Mouse (Mus musculus) lung, embryonic 15.5 days (tissue): ENCODE measurements around the gene Lnx2. TPM values are rescaled to one million over a fixed set of nuclear protein-coding genes. Genes with fewer than 3 reads are reported as not detected.
A peak's percentile ranks its signal among the peaks of the same experiment; 100 is the strongest.

ENCODE experiments used
- ATAC-seq: fragments of 200-750 bp; cut with Nextera tagmentation; 2 replicates; pipeline ENCODE4 v1.8.0; 2017; ENCODE audit warnings: moderate number of reproducible peaks, borderline replicate concordance; ENCODE audit not compliant: low FRiP score, low TSS enrichment; ENCODE audit errors: extremely low read depth
- H3K27ac ChIP-seq: fragments of 300-500 bp; sonication (generic); 2 replicates; pipeline ENCODE4 v1.5.1; 2015; ENCODE audit warnings: moderate library complexity, mild to moderate bottlenecking, inconsistent platforms
- H3K27me3 ChIP-seq: fragments of 300-500 bp; sonication (generic); 2 replicates; pipeline ENCODE4 v1.6.1; 2015; ENCODE audit warnings: inconsistent platforms
- H3K36me3 ChIP-seq: fragments of 300-500 bp; sonication (generic); 2 replicates; pipeline ENCODE4 v1.6.1; 2015; ENCODE audit warnings: inconsistent platforms
- H3K4me1 ChIP-seq: fragments of 300-500 bp; sonication (generic); 2 replicates; pipeline ENCODE4 v1.6.1; 2015; ENCODE audit warnings: inconsistent platforms
- H3K4me2 ChIP-seq: fragments of 300-500 bp; sonication (generic); 2 replicates; pipeline ENCODE4 v1.6.1; 2015; ENCODE audit warnings: inconsistent platforms, mild to moderate bottlenecking, moderate library complexity
- H3K4me3 ChIP-seq: fragments of 300-500 bp; sonication (generic); 2 replicates; pipeline ENCODE4 v1.5.1; 2015; ENCODE audit warnings: mild to moderate bottlenecking, inconsistent platforms
- H3K9ac ChIP-seq: fragments of 300-500 bp; sonication (generic); 2 replicates; pipeline ENCODE4 v1.6.1; 2015; ENCODE audit warnings: inconsistent platforms
- H3K9me3 ChIP-seq: fragments of 300-500 bp; sonication (generic); 2 replicates; pipeline ENCODE4 v1.6.1; 2016; ENCODE audit warnings: inconsistent platforms
- WGBS: fragments of 180-500 bp; shearing (Covaris S2); methylation state at CpG from one replicate; pipeline ENCODE4 v1.1.7; 2015; 5-methylcytosine and 5-hydroxymethylcytosine counted together
- polyA plus RNA-seq: library from polyadenylated mRNA; unstranded; fragments of >200 nt; fragmentation: Nextera tagmentation; extraction: Ambion mirVana; gene quantifications from 2 replicates; pipeline ENCODE4 v1.2.1, GENCODE M21; 2015

Lnx2 gene
- 15.8 and 17.2 TPM in 2 replicates for polyA plus RNA-seq

- peak within 1 kb of the TSS; percentile 99 for H3K27ac ChIP-seq
- H3K27me3 ChIP-seq = no peaks in the 10 kb centered on the region
- ATAC-seq = peak; percentile 97
- H3K4me2 ChIP-seq = peak within 1 kb of the TSS; percentile 93
- WGBS = under 1% methylated on average over 65 of the region's 65 CpGs
- H3K4me1 ChIP-seq = peaks cover 50% of the 10 kb centered on the region
- H3K9me3 ChIP-seq = no peaks in the 10 kb centered on the region
- H3K36me3 ChIP-seq = 0 out of 2 replicates have a peak, but pooled peaks cover 9% of the 10 kb centered on the region
- peak within 1 kb of the TSS; percentile 94 for H3K9ac ChIP-seq
- peak within 1 kb of the TSS; percentile 96 for H3K4me3 ChIP-seq
Observed at GRCm38 (mm10) chr5:147076026-147076798, at the start of gene Lnx2. TSS of gene Lnx2 (minus strand) at chr5:147076586.

GRCm38 (mm10) chr5:147125542-147126185 is 49.3 kb upstream of the Lnx2 start:
- H3K9ac ChIP-seq = no peak overlapping the region
- no peaks in the 10 kb centered on the region for H3K27me3 ChIP-seq
- WGBS = 84% methylated on average over 13 of the region's 13 CpGs
- H3K27ac ChIP-seq = no peak overlapping the region
- no peak overlapping the region for H3K4me2 ChIP-seq
- no peaks in the 10 kb centered on the region for H3K4me1 ChIP-seq
- no peaks in the 10 kb centered on the region for H3K36me3 ChIP-seq
- ATAC-seq = no peak
- H3K4me3 ChIP-seq = no peak overlapping the region
- H3K9me3 ChIP-seq = no peaks in the 10 kb centered on the region

DNA sequence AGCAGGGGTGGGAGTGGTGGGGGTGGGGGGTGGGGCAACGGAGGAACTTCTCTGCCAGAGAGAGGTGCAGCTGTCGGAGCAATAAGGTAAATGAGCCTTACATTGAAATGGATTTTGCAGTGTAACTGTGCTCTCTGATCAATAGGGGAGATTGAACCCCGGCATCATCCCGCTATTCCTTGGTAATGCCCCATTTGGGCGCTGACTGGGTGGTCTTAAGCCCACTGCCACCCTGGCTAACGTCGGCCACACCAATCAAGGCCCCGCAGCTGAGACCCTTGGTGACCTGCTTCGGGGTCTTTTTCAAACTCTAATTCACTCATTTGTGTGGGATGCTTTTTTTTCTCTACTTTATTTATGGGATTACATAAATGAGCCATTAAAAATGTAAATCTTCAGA is 48.4 kb upstream of the Lnx2 start:
- Histone ChIP-seq H3K4me2 (no peak overlapping the region), H3K27me3 (no peaks in the 10 kb centered on the region), H3K4me1 (no peaks in the 10 kb centered on the region), H3K9me3 (no peaks in the 10 kb centered on the region), H3K4me3 (no peak overlapping the region), H3K36me3 (no peaks in the 10 kb centered on the region), H3K9ac (no peak overlapping the region), H3K27ac (no peak overlapping the region)
- WGBS = 63% methylated on average over 9 of the region's 9 CpGs
- no peak for ATAC-seq

GRCm38 (mm10) chr5:147121146-147121545 is 44.8 kb upstream of the Lnx2 start:
- no peak overlapping the region for H3K9ac ChIP-seq
- H3K36me3 ChIP-seq = no peaks in the 10 kb centered on the region
- no peaks in the 10 kb centered on the region for H3K27me3 ChIP-seq
- H3K4me1 ChIP-seq = no peaks in the 10 kb centered on the region
- H3K4me3 ChIP-seq = no peak overlapping the region
- 94% methylated on average over 4 of the region's 4 CpGs for WGBS
- no peak overlapping the region for H3K4me2 ChIP-seq
- no peaks in the 10 kb centered on the region for H3K9me3 ChIP-seq
- no peak for ATAC-seq
- no peak overlapping the region for H3K27ac ChIP-seq

DNA sequence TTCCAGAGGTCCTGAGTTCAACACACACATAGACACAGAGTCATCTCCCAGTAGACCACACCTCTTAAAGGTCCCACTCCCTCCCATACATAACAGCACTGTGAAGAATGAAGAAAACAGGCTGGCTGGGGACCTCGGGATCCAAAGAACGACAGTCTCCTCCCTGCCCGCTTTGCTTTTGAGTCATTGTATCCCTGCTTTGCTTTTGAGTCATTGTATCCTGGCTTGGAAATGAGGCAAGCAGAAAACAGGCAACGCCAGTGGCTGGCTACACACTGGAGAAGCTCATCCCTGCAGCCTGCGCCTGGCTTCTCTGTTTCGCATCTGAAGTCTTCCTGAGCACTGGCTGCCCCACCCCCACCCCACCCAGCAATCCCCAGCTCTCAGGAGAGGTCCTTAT is 40.6 kb upstream of the Lnx2 start:
- Histone ChIP-seq H3K4me3 (no peak overlapping the region), H3K27ac (no peak overlapping the region), H3K4me2 (no peak overlapping the region), H3K4me1 (no peaks in the 10 kb centered on the region), H3K36me3 (peaks cover 8% of the 10 kb centered on the region), H3K27me3 (no peaks in the 10 kb centered on the region), H3K9ac (no peak overlapping the region), H3K9me3 (no peaks in the 10 kb centered on the region)
- no peak for ATAC-seq
- 29% methylated on average over 6 of the region's 6 CpGs for WGBS

- no peak for ATAC-seq
- 94% methylated on average over 4 of the region's 4 CpGs for WGBS
- no peak overlapping the region for H3K27ac ChIP-seq
Observed at GRCm38 (mm10) chr5:147115631-147116030, 39.2 kb upstream of the Lnx2 start.

DNA sequence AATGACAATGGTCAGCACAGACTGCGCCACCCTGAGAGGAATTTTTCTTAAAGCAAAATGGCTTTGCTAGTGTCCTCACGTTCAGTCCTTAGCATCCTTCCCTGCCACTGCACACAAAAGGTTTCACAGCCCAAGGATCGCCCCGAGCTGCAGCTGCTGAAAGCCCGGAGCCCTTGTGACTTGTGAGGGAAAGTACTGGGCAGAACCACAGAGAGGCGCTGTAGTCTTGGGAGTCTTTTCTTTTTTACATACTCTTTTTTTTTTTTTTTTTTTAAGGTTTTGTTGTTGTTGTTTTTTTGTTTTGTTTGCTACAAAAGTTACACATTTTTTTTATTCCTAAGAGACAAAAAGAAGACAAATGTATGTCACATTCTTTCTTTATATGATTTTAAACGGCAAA is 38.4 kb upstream of the Lnx2 start:
- no peaks in the 10 kb centered on the region for H3K9me3 ChIP-seq
- no peaks in the 10 kb centered on the region for H3K27me3 ChIP-seq
- no peaks in the 10 kb centered on the region for H3K4me1 ChIP-seq
- H3K27ac ChIP-seq = no peak overlapping the region
- H3K4me2 ChIP-seq = no peak overlapping the region
- H3K9ac ChIP-seq = no peak overlapping the region
- WGBS = 76% methylated on average over 7 of the region's 7 CpGs
- no peak overlapping the region for H3K4me3 ChIP-seq
- peaks cover 21% of the 10 kb centered on the region for H3K36me3 ChIP-seq
- no peak for ATAC-seq

More at GRCm38 (mm10) chr5:147115631-147116030, 39.2 kb upstream of the Lnx2 start:
- Histone ChIP-seq H3K4me3 (no peak overlapping the region), H3K27me3 (no peaks in the 10 kb centered on the region), H3K36me3 (peaks cover 18% of the 10 kb centered on the region), H3K9me3 (no peaks in the 10 kb centered on the region), H3K4me1 (no peaks in the 10 kb centered on the region), H3K4me2 (no peak overlapping the region), H3K9ac (no peak overlapping the region)

GRCm38 (mm10) chr5:147108861-147109591 is 32.6 kb upstream of the Lnx2 start:
- no peak overlapping the region for H3K9ac ChIP-seq
- H3K36me3 ChIP-seq = peaks cover 40% of the 10 kb centered on the region
- H3K27ac ChIP-seq = no peak overlapping the region
- WGBS = 79% methylated on average over 13 of the region's 13 CpGs
- no peak overlapping the region for H3K4me3 ChIP-seq
- H3K27me3 ChIP-seq = no peaks in the 10 kb centered on the region
- H3K4me2 ChIP-seq = no peak overlapping the region
- H3K4me1 ChIP-seq = no peaks in the 10 kb centered on the region
- H3K9me3 ChIP-seq = no peaks in the 10 kb centered on the region
- no peak for ATAC-seq

DNA sequence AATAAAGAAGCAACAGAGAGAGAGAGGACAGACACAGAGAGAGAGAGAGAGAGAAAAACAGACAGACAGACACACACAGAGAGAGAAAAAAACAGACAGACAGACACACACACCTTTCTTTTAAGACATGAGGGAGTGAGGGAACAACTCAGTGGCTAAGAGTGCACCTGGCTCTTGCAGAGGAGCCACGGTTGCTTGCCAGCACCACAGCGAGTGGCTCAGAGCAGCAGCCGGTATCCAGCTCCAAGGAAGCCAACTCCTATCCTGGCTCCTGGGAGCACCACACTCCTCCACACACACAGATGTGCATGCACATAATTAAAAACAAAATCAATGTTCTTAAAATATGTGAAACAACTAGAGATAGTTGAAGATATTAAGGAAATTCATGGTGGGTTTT is 30.9 kb upstream of the Lnx2 start:
- H3K9ac ChIP-seq = no peak overlapping the region
- peaks cover 38% of the 10 kb centered on the region for H3K36me3 ChIP-seq
- no peaks in the 10 kb centered on the region for H3K9me3 ChIP-seq
- no peaks in the 10 kb centered on the region for H3K4me1 ChIP-seq
- no peaks in the 10 kb centered on the region for H3K27me3 ChIP-seq
- no peak for ATAC-seq
- H3K27ac ChIP-seq = no peak overlapping the region
- WGBS = 93% methylated on average over 3 of the region's 3 CpGs
- H3K4me3 ChIP-seq = no peak overlapping the region
- H3K4me2 ChIP-seq = no peak overlapping the region

DNA sequence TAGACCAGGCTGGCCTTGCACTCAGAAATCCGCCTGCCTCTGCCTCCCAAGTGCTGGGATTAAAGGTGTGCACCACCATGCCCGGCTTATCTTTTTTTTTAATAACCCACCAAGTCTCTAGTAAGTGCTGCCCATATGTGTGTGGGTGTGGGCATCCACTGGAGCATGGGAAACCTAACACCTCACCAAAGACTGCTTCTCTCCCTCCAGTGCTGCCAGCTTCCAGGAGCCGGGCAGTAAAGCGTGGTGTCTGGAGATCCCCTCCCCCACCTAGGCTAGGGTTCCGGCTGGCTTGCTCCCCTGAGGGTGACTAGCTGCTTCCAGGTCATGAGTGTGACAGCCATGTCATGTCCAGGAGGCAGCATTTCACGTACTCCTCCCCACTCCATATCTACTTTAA is 25.9 kb upstream of the Lnx2 start:
- Histone ChIP-seq H3K27me3 (no peaks in the 10 kb centered on the region), H3K27ac (no peak overlapping the region), H3K4me1 (no peaks in the 10 kb centered on the region), H3K9me3 (no peaks in the 10 kb centered on the region), H3K4me2 (no peak overlapping the region), H3K4me3 (no peak overlapping the region), H3K9ac (no peak overlapping the region), H3K36me3 (peaks cover 26% of the 10 kb centered on the region)
- no peak for ATAC-seq
- 88% methylated on average over 6 of the region's 6 CpGs for WGBS

GRCm38 (mm10) chr5:147100180-147100579 is 23.8 kb upstream of the Lnx2 start:
- no peaks in the 10 kb centered on the region for H3K4me1 ChIP-seq
- no peak overlapping the region for H3K4me3 ChIP-seq
- ATAC-seq = no peak
- no peaks in the 10 kb centered on the region for H3K9me3 ChIP-seq
- no peak overlapping the region for H3K9ac ChIP-seq
- WGBS = 66% methylated on average over 2 of the region's 2 CpGs
- H3K27me3 ChIP-seq = no peaks in the 10 kb centered on the region
- no peak overlapping the region for H3K4me2 ChIP-seq
- peaks cover 18% of the 10 kb centered on the region for H3K36me3 ChIP-seq
- no peak overlapping the region for H3K27ac ChIP-seq

DNA sequence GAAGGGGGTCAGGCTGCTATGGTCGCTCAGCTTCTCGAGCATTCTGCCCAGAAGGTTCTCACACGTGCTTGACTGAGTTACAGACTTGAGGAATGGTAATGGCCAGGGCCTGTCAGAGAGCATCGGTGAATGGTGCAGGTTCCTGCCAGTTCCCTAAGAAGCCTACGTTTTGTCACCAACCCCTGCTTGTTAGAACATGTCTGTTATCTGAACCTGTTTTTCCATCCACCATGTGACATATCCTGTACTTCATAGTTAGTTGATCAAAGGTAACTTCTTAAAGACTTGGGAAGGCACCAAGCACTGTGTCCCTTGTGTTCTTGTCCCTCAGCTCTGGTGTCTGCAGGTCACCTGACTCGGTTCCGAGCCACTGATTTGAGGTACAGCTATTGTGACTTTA is 22.3 kb upstream of the Lnx2 start:
- Histone ChIP-seq H3K27ac (no peak overlapping the region), H3K36me3 (peaks cover 15% of the 10 kb centered on the region), H3K4me3 (no peak overlapping the region), H3K27me3 (no peaks in the 10 kb centered on the region), H3K4me1 (peaks cover 6% of the 10 kb centered on the region; the same call in 1 of the 2 replicates), H3K4me2 (no peak overlapping the region), H3K9me3 (no peaks in the 10 kb centered on the region), H3K9ac (no peak overlapping the region)
- ATAC-seq = no peak
- 85% methylated on average over 7 of the region's 7 CpGs for WGBS
